Mouse (Mus musculus) CH12.LX (cell line): ENCODE measurements around the gene Hist1h3c. TPM values are rescaled to one million over a fixed set of nuclear protein-coding genes. Genes with fewer than 3 reads are reported as not detected.
"Not testable (repeated sequence)": the region's sequence is repeated elsewhere in the genome, so short reads cannot be mapped to it uniquely, and the experiment has no call there.

Experiments
- DNase-seq: peaks from one replicate; pipeline ENCODE4 v3.0.0-alpha.2; 2013; ENCODE audit errors: extremely low read depth
- H3K27ac ChIP-seq: 2 replicates; pipeline ENCODE4 v1.5.1; 2012; ENCODE audit warnings: low read depth, mild to moderate bottlenecking, control low read depth, moderate library complexity; ENCODE audit not compliant: insufficient read depth
- H3K27me3 ChIP-seq: replicated peaks from 2 replicates; pipeline ENCODE3; 2012; ENCODE audit warnings: inconsistent platforms
- H3K36me3 ChIP-seq, 2 experiments: replicated peaks in 1 of 2; 2 replicates each; pipeline versions ENCODE3 to v1.6.1; 2012; ENCODE audit warnings: inconsistent platforms in 1 of 2, low read length in 1 of 2, mild to moderate bottlenecking in 1 of 2, mixed read lengths in 1 of 2, moderate library complexity in 1 of 2; ENCODE audit not compliant: control insufficient read depth in 1 of 2, insufficient read depth in 1 of 2
- H3K4me1 ChIP-seq, 2 experiments: 2 replicates each; pipeline ENCODE4 v1.6.1; 2012; ENCODE audit warnings: inconsistent platforms in 1 of 2, moderate library complexity in 1 of 2; ENCODE audit not compliant: insufficient read depth in 2 of 2, control insufficient read depth in 1 of 2
- H3K4me2 ChIP-seq: 2 replicates; pipeline ENCODE4 v1.6.1; 2012; ENCODE audit warnings: low read depth, mild to moderate bottlenecking, control low read depth; ENCODE audit not compliant: poor library complexity, insufficient read depth, severe bottlenecking
- H3K4me3 ChIP-seq, 3 experiments: fragments of 150-350 bp in 1 of 3; sonication (generic) in 1 of 3; replicated peaks in 1 of 3; 2 replicates each; pipeline versions ENCODE3 to v1.5.1; 2011 to 2012; ENCODE audit warnings: low read depth in 2 of 3, low read length in 2 of 3, mild to moderate bottlenecking in 2 of 3, moderate library complexity in 2 of 3, control low read depth in 1 of 3, improper control_type of control experiment in 1 of 3, inconsistent platforms in 1 of 3, mixed read lengths in 1 of 3; ENCODE audit not compliant: poor library complexity in 1 of 3
- H3K79me2 ChIP-seq: replicated peaks from 2 replicates; pipeline ENCODE4 v1.6.1; 2012; ENCODE audit warnings: mild to moderate bottlenecking, moderate library complexity; ENCODE audit not compliant: control insufficient read depth, poor library complexity, insufficient read depth, severe bottlenecking; ENCODE audit errors: extremely low read depth
- H3K9ac ChIP-seq: 2 replicates; pipeline ENCODE4 v1.6.1; 2012; ENCODE audit warnings: low read depth, mild to moderate bottlenecking, control low read depth, moderate library complexity; ENCODE audit not compliant: insufficient read depth
- H3K9me3 ChIP-seq: replicated peaks from 2 replicates; pipeline ENCODE3; 2012; ENCODE audit warnings: low read length, inconsistent platforms, mixed read lengths
- CHD2 ChIP-seq: IDR thresholded peaks from 2 replicates; pipeline ENCODE4 v1.6.1; 2011; ENCODE audit warnings: low read length, improper control_type of control experiment
- ELF1 ChIP-seq: IDR thresholded peaks from 2 replicates; pipeline ENCODE4 v1.6.1; 2014; ENCODE audit warnings: low read depth, mild to moderate bottlenecking, inconsistent platforms, low read length, improper control_type of control experiment
- HCFC1 ChIP-seq: IDR thresholded peaks from 2 replicates; pipeline ENCODE4 v1.6.1; 2012; ENCODE audit warnings: low read depth, mild to moderate bottlenecking, inconsistent platforms, low read length, improper control_type of control experiment
- MEF2A ChIP-seq: IDR thresholded peaks from 2 replicates; pipeline ENCODE4 v1.6.1; 2014; ENCODE audit warnings: low read depth, mild to moderate bottlenecking, inconsistent platforms, low read length, improper control_type of control experiment, borderline replicate concordance
- MXI1 ChIP-seq: IDR thresholded peaks from 2 replicates; pipeline ENCODE4 v1.6.1; 2011; ENCODE audit warnings: mild to moderate bottlenecking, low read depth, low read length, improper control_type of control experiment
- NELFE ChIP-seq: IDR thresholded peaks from 2 replicates; pipeline ENCODE4 v1.6.1; 2011; ENCODE audit warnings: low read depth, low read length, improper control_type of control experiment
- NRF1 ChIP-seq: IDR thresholded peaks from 2 replicates; pipeline ENCODE4 v1.6.1; 2014; ENCODE audit warnings: low read depth, mild to moderate bottlenecking, inconsistent platforms, low read length, improper control_type of control experiment, moderate library complexity
- POLR2A ChIP-seq: IDR thresholded peaks from 2 replicates; pipeline ENCODE4 v1.6.1; 2011; ENCODE audit warnings: low read depth, mild to moderate bottlenecking, improper control_type of control experiment, low read length
- POLR2AphosphoS2 ChIP-seq: IDR thresholded peaks from 2 replicates; pipeline ENCODE4 v1.6.1; 2011; ENCODE audit warnings: low read depth, low read length, improper control_type of control experiment
- RCOR1 ChIP-seq: conservative IDR thresholded peaks from 2 replicates; pipeline ENCODE4 v1.6.1; 2012; ENCODE audit warnings: low read depth, mild to moderate bottlenecking, inconsistent platforms, low read length, improper control_type of control experiment
- SIN3A ChIP-seq: IDR thresholded peaks from 2 replicates; pipeline ENCODE4 v1.6.1; 2012; ENCODE audit warnings: low read length, improper control_type of control experiment, inconsistent platforms
- TBP ChIP-seq: conservative IDR thresholded peaks from 2 replicates; pipeline ENCODE4 v1.6.1; 2011; ENCODE audit warnings: low read depth, low read length, improper control_type of control experiment
- TCF12 ChIP-seq: IDR thresholded peaks from 2 replicates; pipeline ENCODE4 v1.6.1; 2014; ENCODE audit warnings: low read depth, mild to moderate bottlenecking, inconsistent platforms, low read length, improper control_type of control experiment
- UBTF ChIP-seq: IDR thresholded peaks from 2 replicates; pipeline ENCODE4 v1.6.1; 2012; ENCODE audit warnings: low read depth, mild to moderate bottlenecking, inconsistent platforms, low read length, improper control_type of control experiment, moderate library complexity
- ZMIZ1 ChIP-seq: IDR thresholded peaks from 2 replicates; pipeline ENCODE4 v1.6.1; 2012; ENCODE audit warnings: low read depth, mild to moderate bottlenecking, inconsistent platforms, low read length, improper control_type of control experiment
- dilution Hi-C: fragments of 300-500 bp; cut with MboI; formaldehyde crosslinking; loops from 2 replicates; pipeline ENCODE4 v1.14.3; 2020; ENCODE audit warnings: low sequenced_read_pairs; ENCODE audit not compliant: extremely low pct_unique_long_range_greater_than_20kb, extremely low pct_ligation_motif_present
- in situ Hi-C: fragments of 300-500 bp; cut with MboI; formaldehyde crosslinking; loops from 3 replicates; pipeline ENCODE4 v1.14.3; 2019; ENCODE audit warnings: low sequenced_read_pairs, low pct_ligation_motif_present, low pct_unique_long_range_greater_than_20kb, mixed read lengths
- polyA plus RNA-seq: library from polyadenylated mRNA; unstranded; fragments of >175 nt; gene quantifications from 2 replicates; pipeline ENCODE4 v1.2.1, GENCODE M21; 2012; ENCODE audit warnings: low read depth; ENCODE audit not compliant: insufficient read length
- total RNA-seq, 2 experiments: library from RNA; depleted of rRNA; stranded (reverse); fragments of 300-350 nt in 1 of 2; fragments of >200 nt in 1 of 2; gene quantifications; 2 replicates each; pipeline ENCODE4 v1.2.3; 2012 to 2014

The Hist1h3c gene
- total and polyA plus RNA-seq, 3 experiments = 7.3 to 1,847 (median 73.1) TPM

- H3K9ac ChIP-seq = peak within 1 kb of the TSS; percentile 99
- H3K27ac ChIP-seq = peak within 1 kb of the TSS; percentile 99
- H3K27me3 ChIP-seq, H3K9me3 ChIP-seq, in situ Hi-C loops, H3K79me2 ChIP-seq, H3K36me3 ChIP-seq: not testable (repeated sequence)
- TF ChIP-seq TCF12 (peak; percentile 96), ELF1 (0 out of 2 replicates have a peak, but pooled peaks have one; percentile 8), MEF2A (peak; percentile 50; the same call in 1 of the 2 replicates), RCOR1 (peak; percentile 52), HCFC1 (peak; percentile 63), SIN3A (peak; percentile 57; the same call in 1 of the 2 replicates), NELFE (peak; percentile 99), NRF1 (peak; percentile 76), UBTF (peak; percentile 94; the same call in 1 of the 2 replicates), ZMIZ1 (peak; percentile 99), POLR2AphosphoS2 (peak; percentile 99; the same call in 1 of the 2 replicates), CHD2 (peak; percentile 93), POLR2A (peak; percentile 97), TBP (peak; percentile 99), MXI1 (peak; percentile 72)
- peak within 1 kb of the TSS; percentile 93; the same call in 1 of the 2 replicates for H3K4me2 ChIP-seq
- peaks cover 3 to 45% of the 10 kb centered on the region in 2 experiments; a peak in 3 of 4 replicates for H3K4me1 ChIP-seq
- peak within 1 kb of the TSS; percentile 4 to 49 (median 49) for H3K4me3 ChIP-seq
- DNase-seq = peak; percentile 94
- dilution Hi-C loops = loop anchor here (10.0 kb wide), 1 partner anchor 52 kb away; the partner anchor contains the start of genes Hist1h1t and Hist1h4c
These were observed 1.0 kb upstream of the Hist1h3c start, which contains the start of gene Hist1h2bb for GRCm38 (mm10) chr13:23746201-23747080. Hist1h2bb (plus strand) TSS chr13:23746734.
